Mouse (Mus musculus) retina, postnatal 7 days (tissue): ENCODE measurements around the gene Ppil1.
A peak's percentile ranks its signal among the peaks of the same experiment; 100 is the strongest.
"Not testable (repeated sequence)": the region's sequence is repeated elsewhere in the genome, so short reads cannot be mapped to it uniquely, and the experiment has no call there.

ENCODE experiments used
- DNase-seq: peaks from one replicate; pipeline ENCODE4 v3.0.0-alpha.2; 2012; ENCODE audit warnings: low read depth, low spot score

The Ppil1 gene

GRCm38 (mm10) chr17:29253684-29254083 is 10.3 kb downstream of the Ppil1 start:
- no peak for DNase-seq

- no peak for DNase-seq
Measured at GRCm38 (mm10) chr17:29253236-29253635, 10.8 kb downstream of the Ppil1 start.

GRCm38 (mm10) chr17:29251608-29252390 is 12.2 kb downstream of the Ppil1 start:
- DNase-seq, result no peak

GRCm38 (mm10) chr17:29251006-29251405 is 13.0 kb downstream of the Ppil1 start:
- DNase-seq, result not testable (repeated sequence)

GRCm38 (mm10) chr17:29249512-29249911 is 14.5 kb downstream of the Ppil1 start:
- no peak for DNase-seq

- no peak for DNase-seq
Measured at GRCm38 (mm10) chr17:29247881-29248280, 16.1 kb downstream of the Ppil1 start.

GRCm38 (mm10) chr17:29246602-29247001 is 17.4 kb downstream of the Ppil1 start:
- DNase-seq, result peak; percentile 85

GRCm38 (mm10) chr17:29245725-29246124 is 18.3 kb downstream of the Ppil1 start:
- no peak for DNase-seq

GRCm38 (mm10) chr17:29244912-29245311 is 19.1 kb downstream of the Ppil1 start:
- DNase-seq, result no peak

GRCm38 (mm10) chr17:29238421-29238945 is 25.5 kb downstream of the Ppil1 start:
- DNase-seq, result no peak

- no peak for DNase-seq
Measured at GRCm38 (mm10) chr17:29237772-29238420, 26.1 kb downstream of the Ppil1 start, which contains the start of gene Cpne5. Gene Cpne5, minus strand, starts transcription at chr17:29238167.

GRCm38 (mm10) chr17:29237267-29237771 is 26.7 kb downstream of the Ppil1 start:
- no peak for DNase-seq

GRCm38 (mm10) chr17:29236111-29236510 is 27.9 kb downstream of the Ppil1 start:
- DNase-seq, result no peak

GRCm38 (mm10) chr17:29231109-29231508 is 32.9 kb downstream of the Ppil1 start:
- DNase-seq, result no peak

GRCm38 (mm10) chr17:29220631-29221030 is 43.4 kb downstream of the Ppil1 start:
- DNase-seq, result no peak

- no peak for DNase-seq
Measured at GRCm38 (mm10) chr17:29218017-29218416, 46.0 kb downstream of the Ppil1 start.

- DNase-seq, result no peak
Measured at GRCm38 (mm10) chr17:29216078-29216477, 47.9 kb downstream of the Ppil1 start.

- no peak for DNase-seq
Measured at GRCm38 (mm10) chr17:29214655-29215054, 49.3 kb downstream of the Ppil1 start.

- DNase-seq, result no peak
Measured at GRCm38 (mm10) chr17:29214193-29214456, 49.9 kb downstream of the Ppil1 start.

GRCm38 (mm10) chr17:29213381-29214192 is 50.4 kb downstream of the Ppil1 start:
- DNase-seq, result no peak

- no peak for DNase-seq
Measured at GRCm38 (mm10) chr17:29211836-29212235, 52.1 kb downstream of the Ppil1 start.

- DNase-seq, result no peak
Measured at GRCm38 (mm10) chr17:29210037-29210436, 53.9 kb downstream of the Ppil1 start.
